Mouse (Mus musculus): ENCODE data around the gene Fam110a.

- no peak for TF ChIP-seq POLR2A (IDR thresholded peaks at IDR 0.05; ENCODE audit: low read depth, low read length)
- no peak for TF ChIP-seq CTCF (IDR thresholded peaks at IDR 0.05; ENCODE audit: borderline replicate concordance, insufficient read depth, low read length)
Observed at GRCm38 (mm10) chr2:151939651-151940420, 40.2 kb downstream of the Fam110a start.

All from embryonic fibroblast, embryonic 13.5 days (primary cell).